Mouse (Mus musculus): Measurements from ENCODE around the gene Psmc2. TPM values are rescaled to one million over a fixed set of nuclear protein-coding genes. Genes with fewer than 3 reads are reported as not detected.

Psmc2 gene
- total and polyA plus RNA-seq, 3 experiments, result 87.4 to 208 (median 115) TPM

DNA sequence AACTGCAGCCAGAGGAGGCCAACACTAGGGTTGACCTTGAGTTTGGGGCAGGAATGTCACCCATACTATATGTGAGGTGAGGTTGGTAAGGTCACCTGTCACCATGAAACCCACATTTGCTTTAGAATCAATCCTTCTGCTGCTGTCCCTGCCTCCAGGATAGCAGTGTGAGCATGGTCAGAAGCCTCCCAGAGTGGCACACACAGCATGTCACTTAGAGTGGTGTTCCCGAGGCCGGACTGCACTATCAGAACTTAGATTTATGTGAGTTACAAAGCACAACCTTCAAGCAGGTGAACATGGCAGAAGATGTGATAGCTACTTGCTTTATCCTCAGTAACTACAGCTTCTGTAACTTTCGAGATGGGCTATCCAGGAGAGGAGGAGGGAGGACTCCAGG, 46.7 kb downstream of the Psmc2 start:
- Histone ChIP-seq H3K4me2 (ENCODE audit: insufficient read depth, low read depth, poor library complexity, severe bottlenecking) (no peak overlapping the region), H3K27ac (ENCODE audit: insufficient read depth, low read depth) (no peak overlapping the region), H3K27me3 (replicated peaks) (no peaks in the 10 kb centered on the region), H3K4me3 (replicated peaks in 1 of 3; ENCODE audit: low read depth in 2 of 3, low read length in 2 of 3, poor library complexity in 1 of 3) (no peak overlapping the region), H3K4me1 (ENCODE audit: control insufficient read depth in 1 of 2, insufficient read depth in 2 of 2) (peaks cover 2 to 15% of the 10 kb centered on the region in 2 experiments; a peak in 3 of 4 replicates), H3K9ac (ENCODE audit: insufficient read depth, low read depth) (no peak overlapping the region), H3K79me2 (replicated peaks; ENCODE audit: control insufficient read depth, extremely low read depth, insufficient read depth, poor library complexity, severe bottlenecking) (no peaks in the 10 kb centered on the region), H3K9me3 (replicated peaks; ENCODE audit: low read length) (no peaks in the 10 kb centered on the region), H3K36me3 (replicated peaks in 1 of 2; ENCODE audit: control insufficient read depth in 1 of 2, insufficient read depth in 1 of 2, low read length in 1 of 2) (no peaks in the 10 kb centered on the region)
- dilution Hi-C loops (cut with MboI; ENCODE audit: extremely low pct_ligation_motif_present, extremely low pct_unique_long_range_greater_than_20kb, low sequenced_read_pairs), result no loop called here
- in situ Hi-C loops (cut with MboI; ENCODE audit: low pct_ligation_motif_present, low pct_unique_long_range_greater_than_20kb, low sequenced_read_pairs), result no loop called here
- no peak for DNase-seq (ENCODE audit: extremely low read depth)
- TF ChIP-seq MXI1 (IDR thresholded peaks at IDR 0.05; ENCODE audit: low read depth, low read length) (no peak), E2F4 (IDR thresholded peaks at IDR 0.05; ENCODE audit: insufficient replicate concordance, low read depth, low read length) (no peak), TBP (conservative IDR thresholded peaks at IDR 0.05; ENCODE audit: low read depth, low read length) (no peak), RCOR1 (conservative IDR thresholded peaks at IDR 0.05; ENCODE audit: low read depth, low read length) (no peak), ZNF384 (IDR thresholded peaks at IDR 0.05; ENCODE audit: low read depth, low read length) (no peak), CTCF (conservative IDR thresholded peaks at IDR 0.05 in 1 of 2, IDR thresholded peaks at IDR 0.05 in 1 of 2; ENCODE audit: low read depth in 2 of 2, low read length in 2 of 2) (no peak), MEF2A (IDR thresholded peaks at IDR 0.05; ENCODE audit: borderline replicate concordance, low read depth, low read length) (no peak), MYC (IDR thresholded peaks at IDR 0.05; ENCODE audit: low read depth, low read length) (no peak), UBTF (IDR thresholded peaks at IDR 0.05; ENCODE audit: low read depth, low read length) (no peak)

DNA sequence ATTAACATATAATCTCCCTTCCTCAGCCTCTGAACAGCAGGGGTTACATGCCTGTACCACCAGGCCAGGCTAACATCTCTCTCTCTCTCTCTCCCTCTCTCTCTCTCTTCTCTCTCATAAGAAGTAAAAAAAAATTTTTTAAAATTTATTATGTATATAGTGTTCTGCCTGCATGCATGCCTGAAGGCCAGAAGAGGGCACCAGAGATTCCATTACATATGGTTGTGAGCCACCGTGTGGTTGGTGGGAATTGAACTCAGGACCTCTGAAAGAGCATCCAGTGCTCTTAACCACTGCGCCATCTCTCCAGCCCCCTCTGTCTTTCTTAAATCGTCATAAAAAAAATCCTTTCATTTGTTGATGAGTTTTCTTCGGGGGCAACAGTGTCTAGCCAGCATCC, 59.6 kb downstream of the Psmc2 start:
- no peak overlapping the region for H3K9ac ChIP-seq (ENCODE audit: insufficient read depth, low read depth)
- no peaks in the 10 kb centered on the region for H3K27me3 ChIP-seq (replicated peaks)
- dilution Hi-C loops (cut with MboI; ENCODE audit: extremely low pct_ligation_motif_present, extremely low pct_unique_long_range_greater_than_20kb, low sequenced_read_pairs), result no loop called here
- in situ Hi-C loops (cut with MboI; ENCODE audit: low pct_ligation_motif_present, low pct_unique_long_range_greater_than_20kb, low sequenced_read_pairs), result no loop called here
- no peak overlapping the region for H3K27ac ChIP-seq (ENCODE audit: insufficient read depth, low read depth)
- peak; percentile 25 for DNase-seq (ENCODE audit: extremely low read depth)
- no peak overlapping the region for H3K4me2 ChIP-seq (ENCODE audit: insufficient read depth, low read depth, poor library complexity, severe bottlenecking)
- TF ChIP-seq ELF1 (IDR thresholded peaks at IDR 0.05; ENCODE audit: low read depth, low read length) (no peak), ZKSCAN1 (IDR thresholded peaks at IDR 0.05; ENCODE audit: borderline replicate concordance, low read depth, low read length) (no peak), RAD21 (IDR thresholded peaks at IDR 0.05; ENCODE audit: low read depth, low read length) (peak; percentile 25), HCFC1 (IDR thresholded peaks at IDR 0.05; ENCODE audit: low read depth, low read length) (no peak), KAT2A (IDR thresholded peaks at IDR 0.05; ENCODE audit: insufficient replicate concordance, low read length) (no peak), MAX (IDR thresholded peaks at IDR 0.05; ENCODE audit: low read length) (no peak), ZNF384 (IDR thresholded peaks at IDR 0.05; ENCODE audit: low read depth, low read length) (0 out of 2 replicates have a peak, but pooled peaks have one; percentile 13), CHD2 (IDR thresholded peaks at IDR 0.05; ENCODE audit: low read length) (no peak), CTCF (conservative IDR thresholded peaks at IDR 0.05 in 1 of 2, IDR thresholded peaks at IDR 0.05 in 1 of 2; ENCODE audit: low read depth in 2 of 2, low read length in 2 of 2) (peak in 1 of 2 experiments; percentile 67; a peak in 2 of 4 replicates), SMC3 (IDR thresholded peaks at IDR 0.05; ENCODE audit: low read depth, low read length) (peak; percentile 26), MXI1 (IDR thresholded peaks at IDR 0.05; ENCODE audit: low read depth, low read length) (no peak)
- no peaks in the 10 kb centered on the region for H3K9me3 ChIP-seq (replicated peaks; ENCODE audit: low read length)
- no peak overlapping the region for H3K4me3 ChIP-seq (replicated peaks in 1 of 3; ENCODE audit: low read depth in 2 of 3, low read length in 2 of 3, poor library complexity in 1 of 3)
- no peaks in the 10 kb centered on the region for H3K79me2 ChIP-seq (replicated peaks; ENCODE audit: control insufficient read depth, extremely low read depth, insufficient read depth, poor library complexity, severe bottlenecking)
- H3K4me1 ChIP-seq (ENCODE audit: control insufficient read depth in 1 of 2, insufficient read depth in 2 of 2), result peaks cover 2 to 15% of the 10 kb centered on the region in 2 experiments; a peak in 2 of 4 replicates
- no peaks in the 10 kb centered on the region for H3K36me3 ChIP-seq (replicated peaks in 1 of 2; ENCODE audit: control insufficient read depth in 1 of 2, insufficient read depth in 1 of 2, low read length in 1 of 2)

Measured in CH12.LX (cell line).